Mouse (Mus musculus) cerebellum, postnatal 14 days (tissue): ENCODE measurements around the gene Bcl2a1d.
"Not testable (repeated sequence)": the region's sequence is repeated elsewhere in the genome, so short reads cannot be mapped to it uniquely, and the experiment has no call there.

ENCODE experiments used
- DNase-seq, 2 experiments: peaks; one replicate each; pipeline ENCODE4 v3.0.0; 2021; ENCODE audit warnings: mixed read lengths in 2 of 2

Gene Bcl2a1d

GRCm38 (mm10) chr9:88731728-88732127 lies at the start of gene Bcl2a1d:
TSS of gene Bcl2a1d (minus strand) at chr9:88731914.
- DNase-seq, result not testable (repeated sequence)

GRCm38 (mm10) chr9:88770239-88770638 lies 38.5 kb upstream of the Bcl2a1d start:
- not testable (repeated sequence) for DNase-seq

- DNase-seq, result not testable (repeated sequence)
Observed at GRCm38 (mm10) chr9:88769470-88769869, 37.8 kb upstream of the Bcl2a1d start.

DNA sequence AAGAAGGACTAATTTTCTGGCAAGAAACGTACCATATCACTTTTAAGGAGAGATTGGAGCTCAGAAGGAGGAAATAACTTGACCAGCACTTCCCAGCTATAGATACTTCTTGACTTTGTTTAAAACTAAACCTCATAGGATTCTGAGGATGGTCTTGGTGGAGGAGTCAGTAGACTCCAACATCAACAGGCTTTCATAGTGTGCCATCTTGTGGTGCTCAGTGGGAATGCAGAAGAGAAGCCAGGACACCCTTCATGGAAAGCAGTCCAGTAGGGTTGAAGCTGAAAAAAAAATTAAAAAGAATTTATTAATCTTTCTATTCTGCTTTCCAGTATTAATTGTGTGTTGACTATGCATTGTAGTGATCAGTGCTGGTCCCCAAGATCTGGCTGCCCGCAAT lies 15.0 kb upstream of the Bcl2a1d start:
- DNase-seq, result peak; percentile 48 to 65

GRCm38 (mm10) chr9:88746046-88746445 lies 14.3 kb upstream of the Bcl2a1d start:
- not testable (repeated sequence) for DNase-seq

DNA sequence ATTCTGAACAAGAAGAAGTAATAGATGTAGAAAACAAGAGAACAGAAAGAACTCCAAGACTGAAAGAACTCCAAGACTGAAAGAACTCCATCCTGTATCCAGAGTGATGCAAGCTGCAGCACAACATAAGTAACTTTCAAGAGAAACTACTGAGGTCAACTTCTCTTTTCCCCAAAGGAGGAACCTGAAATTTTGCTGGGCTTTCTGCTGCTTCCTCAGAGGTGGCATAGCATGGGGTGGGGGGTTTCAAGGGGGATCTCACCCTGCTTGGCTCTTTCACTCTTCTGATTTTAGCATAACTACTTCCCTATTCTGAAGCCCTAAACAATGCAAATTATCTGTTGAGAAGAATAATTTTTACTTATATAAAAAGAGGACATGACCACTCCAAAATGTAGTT lies 3.6 kb upstream of the Bcl2a1d start:
- not testable (repeated sequence) for DNase-seq

GRCm38 (mm10) chr9:88733182-88733581 lies 1.5 kb upstream of the Bcl2a1d start:
- not testable (repeated sequence) for DNase-seq

GRCm38 (mm10) chr9:88732334-88732733 lies 620 bp upstream of the Bcl2a1d start:
- DNase-seq, result not testable (repeated sequence)

DNA sequence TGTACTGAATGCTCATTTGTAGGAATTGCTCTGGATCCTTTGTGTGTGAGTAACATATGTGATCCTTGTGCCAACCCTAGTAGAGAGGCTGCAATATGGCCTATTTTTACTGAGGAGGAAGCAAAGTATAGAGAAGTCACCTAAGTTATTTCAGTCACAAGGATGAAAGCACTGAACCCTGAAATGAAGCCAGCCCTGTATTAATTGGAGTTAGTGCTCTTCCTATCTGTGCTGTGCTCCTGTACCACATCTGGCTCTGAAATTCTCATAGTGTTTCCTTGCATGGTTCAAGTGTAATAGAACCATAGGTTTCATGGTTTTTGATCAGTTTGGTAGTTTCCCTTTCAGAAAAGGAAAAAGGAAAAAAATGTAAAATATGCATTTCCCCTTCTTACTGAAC lies 3.4 kb downstream of the Bcl2a1d start:
- DNase-seq, result not testable (repeated sequence)

- DNase-seq, result not testable (repeated sequence)
Observed at GRCm38 (mm10) chr9:88721628-88722027, 10.1 kb downstream of the Bcl2a1d start.

DNA sequence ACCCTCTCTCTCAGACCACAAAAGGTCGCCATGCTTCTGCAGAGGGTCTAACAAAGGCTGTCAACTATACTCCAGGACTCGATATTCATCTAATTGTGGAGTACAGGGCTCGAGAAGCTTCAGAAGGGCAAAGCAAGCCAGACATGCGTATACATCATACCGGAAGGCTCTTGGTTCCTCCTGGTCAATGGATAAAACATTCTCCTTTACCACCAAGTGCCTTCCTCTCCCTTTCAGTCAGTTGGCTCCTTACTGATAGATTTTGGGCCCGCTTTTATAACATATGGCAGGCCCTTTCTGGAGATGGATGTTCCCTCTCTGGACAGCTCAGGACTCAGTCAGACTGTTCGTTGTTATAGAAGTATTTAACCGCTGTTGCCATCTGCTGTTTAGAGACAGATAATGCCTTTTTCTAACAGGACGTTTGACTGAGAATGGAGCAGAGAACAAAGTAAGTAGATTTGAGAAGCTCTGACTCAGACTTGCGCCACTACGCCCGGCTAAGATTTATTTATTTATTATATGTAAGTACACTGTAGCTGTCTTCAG lies 11.7 kb downstream of the Bcl2a1d start, which contains the start of gene Mthfsl:
TSS of gene Mthfsl (minus strand) at position 308 of the 549 bp plus-strand sequence.
- DNase-seq, result peak; percentile 44 to 66

- peak; percentile 34 to 61 for DNase-seq
Observed at GRCm38 (mm10) chr9:88719073-88719921, 12.4 kb downstream of the Bcl2a1d start.

DNA sequence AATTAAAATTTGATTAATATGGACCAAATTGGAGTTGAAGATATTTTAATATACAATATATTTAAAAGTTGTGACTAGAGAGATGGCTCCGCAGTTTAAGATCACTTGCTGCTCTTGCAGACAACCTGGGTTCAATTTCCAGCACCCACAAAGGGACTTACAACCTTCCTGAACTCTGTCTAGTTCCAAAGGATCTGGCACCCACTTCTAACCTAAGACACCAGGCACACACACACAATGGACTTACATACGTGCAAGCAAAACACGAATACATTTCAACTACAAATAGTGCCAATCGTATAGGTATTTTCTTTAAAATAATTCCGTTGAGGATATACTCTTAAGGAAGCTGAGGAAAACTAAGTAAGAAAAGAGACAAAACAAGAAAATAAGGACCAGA lies 13.1 kb downstream of the Bcl2a1d start:
- DNase-seq, result peak; percentile 27 to 51

GRCm38 (mm10) chr9:88718140-88718539 lies 13.6 kb downstream of the Bcl2a1d start:
- peak; percentile 85 to 89 for DNase-seq

- DNase-seq, result not testable (repeated sequence)
Observed at GRCm38 (mm10) chr9:88714515-88714914, 17.2 kb downstream of the Bcl2a1d start.

- not testable (repeated sequence) for DNase-seq
Observed at GRCm38 (mm10) chr9:88712164-88712749, 19.5 kb downstream of the Bcl2a1d start.

GRCm38 (mm10) chr9:88710910-88711438 lies 20.7 kb downstream of the Bcl2a1d start:
- not testable (repeated sequence) for DNase-seq

DNA sequence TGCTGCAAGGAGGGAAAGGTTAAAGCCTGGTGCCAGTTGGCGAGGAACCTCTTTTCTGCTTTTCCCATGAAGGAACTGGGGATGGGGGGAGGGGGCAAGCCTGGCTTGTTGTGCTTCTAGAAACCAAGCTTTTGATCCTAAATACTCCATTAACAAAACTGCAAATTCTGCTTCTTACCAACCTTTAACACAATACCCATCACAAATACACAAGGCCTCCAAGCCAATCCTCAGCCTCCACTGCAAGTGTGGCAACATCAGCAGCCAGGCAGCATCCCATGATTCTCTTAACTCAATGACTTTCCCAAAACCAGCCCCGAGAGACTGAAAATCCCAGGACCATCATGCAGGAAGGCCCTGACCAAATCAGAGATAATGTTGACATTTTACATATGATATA lies 21.3 kb downstream of the Bcl2a1d start:
- not testable (repeated sequence) for DNase-seq

GRCm38 (mm10) chr9:88709794-88710193 lies 21.9 kb downstream of the Bcl2a1d start:
- DNase-seq, result not testable (repeated sequence)

DNA sequence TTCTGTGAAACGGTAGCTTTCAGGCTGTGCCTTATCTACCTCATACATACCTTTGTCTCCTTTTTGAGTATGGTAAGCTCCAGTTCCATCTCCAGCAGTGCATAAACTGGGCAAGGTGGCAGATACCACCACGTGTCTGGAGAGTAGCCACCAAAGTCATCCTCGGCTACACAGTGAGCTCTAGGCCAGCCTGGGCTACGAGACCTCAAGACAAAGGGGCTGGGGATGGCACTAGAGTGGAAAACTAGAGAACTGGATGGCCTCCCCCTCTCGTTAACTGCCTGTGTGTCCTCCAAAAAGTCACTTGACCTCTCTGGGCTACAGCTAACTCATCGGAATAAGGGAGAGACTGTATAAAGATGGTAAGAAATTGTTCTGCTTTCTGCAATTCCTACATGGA lies 22.4 kb downstream of the Bcl2a1d start:
- no peak for DNase-seq

DNA sequence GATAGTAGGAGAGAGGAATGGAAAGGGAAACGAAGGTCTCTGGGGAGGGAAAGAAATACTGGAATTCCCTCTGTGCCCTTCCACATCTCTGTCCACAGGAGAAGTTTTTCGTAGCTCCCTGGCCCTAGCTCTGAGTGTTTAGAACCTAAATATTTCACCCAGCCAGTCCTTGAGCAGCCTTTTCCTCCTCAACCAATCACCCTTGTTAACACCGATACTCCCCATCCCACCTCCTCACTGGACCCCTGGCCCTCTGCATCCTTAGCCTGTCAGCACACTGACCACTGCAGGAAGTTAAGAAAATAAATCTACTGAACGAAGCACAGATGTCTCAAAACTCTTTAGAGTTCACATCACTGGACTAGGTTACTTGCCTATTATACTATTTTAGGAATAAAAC lies 25.0 kb downstream of the Bcl2a1d start:
- DNase-seq, result no peak

DNA sequence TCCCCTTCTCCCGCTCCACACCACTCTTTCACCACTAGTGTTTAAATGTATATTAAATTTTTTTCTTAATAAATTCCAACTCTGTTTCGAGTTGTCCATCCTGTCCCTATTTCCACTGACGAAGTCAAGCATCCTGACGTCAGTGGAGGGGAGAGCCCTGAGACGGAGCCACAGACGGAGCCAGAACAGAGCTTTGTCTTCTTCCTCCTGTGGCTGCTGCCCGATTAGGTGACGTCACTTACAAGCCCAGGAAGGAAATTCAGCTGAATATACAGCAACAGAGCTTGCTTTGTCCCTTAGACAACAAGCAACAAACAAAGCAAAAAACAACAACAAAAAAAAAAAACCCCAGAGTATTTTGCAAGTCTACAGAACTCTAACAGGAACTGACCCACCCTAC lies 26.6 kb downstream of the Bcl2a1d start:
- not testable (repeated sequence) for DNase-seq

- DNase-seq, result not testable (repeated sequence)
Observed at GRCm38 (mm10) chr9:88698746-88699145, 33.0 kb downstream of the Bcl2a1d start.
